Mouse (Mus musculus) ES-Bruce4 (cell line): ENCODE data around the gene Nol10. TPM values are rescaled to one million over a fixed set of nuclear protein-coding genes. Genes with fewer than 3 reads are reported as not detected.

ENCODE experiments used
- H3K27ac ChIP-seq: 2 replicates; pipeline ENCODE4 v1.5.1; 2012; ENCODE audit warnings: low read length, inconsistent platforms; ENCODE audit not compliant: insufficient read depth
- H3K27me3 ChIP-seq: 2 replicates; pipeline ENCODE4 v1.6.1; 2012; ENCODE audit warnings: mild to moderate bottlenecking, low read length, inconsistent platforms; ENCODE audit not compliant: control insufficient read depth, poor library complexity, insufficient read depth, severe bottlenecking
- H3K36me3 ChIP-seq: 2 replicates; pipeline ENCODE4 v1.6.1; 2012; ENCODE audit warnings: inconsistent platforms, mild to moderate bottlenecking, low read length, moderate library complexity; ENCODE audit not compliant: control insufficient read depth, poor library complexity, insufficient read depth, severe bottlenecking
- H3K4me1 ChIP-seq: one replicate; pipeline ENCODE4 v1.8.1; 2011; ENCODE audit warnings: low read length; ENCODE audit not compliant: control insufficient read depth, insufficient read depth
- H3K4me3 ChIP-seq: 2 replicates; pipeline ENCODE4 v1.5.1; 2011; ENCODE audit warnings: low read depth, mild to moderate bottlenecking, low read length
- H3K9ac ChIP-seq: 2 replicates; pipeline ENCODE4 v1.6.1; 2012; ENCODE audit warnings: low read depth, mild to moderate bottlenecking, inconsistent platforms; ENCODE audit not compliant: poor library complexity, severe bottlenecking
- H3K9me3 ChIP-seq: replicated peaks from 2 replicates; pipeline ENCODE4 v1.6.1; 2012; ENCODE audit warnings: mild to moderate bottlenecking, low read length, inconsistent platforms; ENCODE audit not compliant: control insufficient read depth, poor library complexity, insufficient read depth, severe bottlenecking
- CTCF ChIP-seq: IDR thresholded peaks from one replicate; pipeline ENCODE4 v1.8.1; 2011; ENCODE audit warnings: low read depth, low read length
- EP300 ChIP-seq: IDR thresholded peaks from 2 replicates; pipeline ENCODE4 v1.6.1; 2011; ENCODE audit warnings: low read depth, low read length; ENCODE audit not compliant: insufficient read depth
- POLR2A ChIP-seq: IDR thresholded peaks from one replicate; pipeline ENCODE4 v1.8.1; 2011; ENCODE audit warnings: low read length; ENCODE audit not compliant: insufficient read depth
- polyA plus RNA-seq: library from polyadenylated mRNA; stranded (reverse); fragments of >200 nt; gene quantifications from 2 replicates; pipeline ENCODE4 v1.2.4, GENCODE M21; 2011; ENCODE audit warnings: low read depth; ENCODE audit not compliant: missing spikeins, insufficient read depth, insufficient read length

Gene Nol10
- polyA plus RNA-seq, 1 experiment: 61.6 TPM

- H3K4me1 ChIP-seq: no peaks in the 10 kb centered on the region
- peaks cover 54% of the 10 kb centered on the region for H3K36me3 ChIP-seq
- no peak for TF ChIP-seq EP300
- TF ChIP-seq CTCF: no peak
- no peaks in the 10 kb centered on the region for H3K9me3 ChIP-seq
- H3K9ac ChIP-seq: no peak overlapping the region
- H3K4me3 ChIP-seq: no peak overlapping the region
- H3K27ac ChIP-seq: no peak overlapping the region
- H3K27me3 ChIP-seq: no peaks in the 10 kb centered on the region; the same call in 1 of the 2 replicates
Observed at GRCm38 (mm10) chr12:17425254-17426169, 77.3 kb downstream of the Nol10 start.

GRCm38 (mm10) chr12:17426735-17427134 is 78.5 kb downstream of the Nol10 start:
- H3K4me1 ChIP-seq: no peaks in the 10 kb centered on the region
- H3K4me3 ChIP-seq: no peak overlapping the region
- H3K27ac ChIP-seq: no peak overlapping the region
- no peak for TF ChIP-seq CTCF
- no peak for TF ChIP-seq EP300
- no peak for TF ChIP-seq POLR2A
- H3K9me3 ChIP-seq: no peaks in the 10 kb centered on the region
- H3K9ac ChIP-seq: no peak overlapping the region
- no peaks in the 10 kb centered on the region; the same call in 1 of the 2 replicates for H3K27me3 ChIP-seq
- H3K36me3 ChIP-seq: peaks cover 48% of the 10 kb centered on the region

- no peak for TF ChIP-seq POLR2A
- no peak overlapping the region for H3K9ac ChIP-seq
- no peaks in the 10 kb centered on the region for H3K27me3 ChIP-seq
- peaks cover 30% of the 10 kb centered on the region for H3K36me3 ChIP-seq
- H3K27ac ChIP-seq: no peak overlapping the region
- no peak overlapping the region for H3K4me3 ChIP-seq
- H3K9me3 ChIP-seq: no peaks in the 10 kb centered on the region
- H3K4me1 ChIP-seq: no peaks in the 10 kb centered on the region
Observed at GRCm38 (mm10) chr12:17430578-17430977, 82.3 kb downstream of the Nol10 start.

GRCm38 (mm10) chr12:17431166-17431565 is 82.9 kb downstream of the Nol10 start:
- Histone ChIP-seq H3K9me3 (no peaks in the 10 kb centered on the region), H3K27ac (no peak overlapping the region), H3K4me3 (no peak overlapping the region), H3K4me1 (no peaks in the 10 kb centered on the region), H3K36me3 (peaks cover 28% of the 10 kb centered on the region), H3K9ac (no peak overlapping the region), H3K27me3 (no peaks in the 10 kb centered on the region)
- TF ChIP-seq POLR2A: no peak
- TF ChIP-seq EP300: no peak
- TF ChIP-seq CTCF: no peak

- TF ChIP-seq EP300: no peak
- TF ChIP-seq POLR2A: no peak
- TF ChIP-seq CTCF: no peak
- H3K36me3 ChIP-seq: peaks cover 25% of the 10 kb centered on the region
Observed at GRCm38 (mm10) chr12:17431812-17432332, 83.6 kb downstream of the Nol10 start.

GRCm38 (mm10) chr12:17433712-17434111 is 85.5 kb downstream of the Nol10 start:
- Histone ChIP-seq H3K36me3 (peaks cover 15% of the 10 kb centered on the region), H3K4me1 (no peaks in the 10 kb centered on the region), H3K9ac (no peak overlapping the region), H3K27me3 (no peaks in the 10 kb centered on the region), H3K27ac (no peak overlapping the region), H3K9me3 (no peaks in the 10 kb centered on the region), H3K4me3 (no peak overlapping the region)
- TF ChIP-seq CTCF (no peak), EP300 (no peak), POLR2A (no peak)

More at GRCm38 (mm10) chr12:17431812-17432332, 83.6 kb downstream of the Nol10 start:
- H3K4me1 ChIP-seq: no peaks in the 10 kb centered on the region
- no peaks in the 10 kb centered on the region for H3K27me3 ChIP-seq
- no peak overlapping the region for H3K4me3 ChIP-seq
- no peak overlapping the region for H3K9ac ChIP-seq
- no peaks in the 10 kb centered on the region for H3K9me3 ChIP-seq
- no peak overlapping the region for H3K27ac ChIP-seq
